Mouse (Mus musculus): ENCODE data around the gene Tmod1. TPM values are rescaled to one million over a fixed set of nuclear protein-coding genes. Genes with fewer than 3 reads are reported as not detected.

Gene Tmod1
- polyA plus RNA-seq, 1 experiment from 2014 or later, result 0.52 TPM

DNA sequence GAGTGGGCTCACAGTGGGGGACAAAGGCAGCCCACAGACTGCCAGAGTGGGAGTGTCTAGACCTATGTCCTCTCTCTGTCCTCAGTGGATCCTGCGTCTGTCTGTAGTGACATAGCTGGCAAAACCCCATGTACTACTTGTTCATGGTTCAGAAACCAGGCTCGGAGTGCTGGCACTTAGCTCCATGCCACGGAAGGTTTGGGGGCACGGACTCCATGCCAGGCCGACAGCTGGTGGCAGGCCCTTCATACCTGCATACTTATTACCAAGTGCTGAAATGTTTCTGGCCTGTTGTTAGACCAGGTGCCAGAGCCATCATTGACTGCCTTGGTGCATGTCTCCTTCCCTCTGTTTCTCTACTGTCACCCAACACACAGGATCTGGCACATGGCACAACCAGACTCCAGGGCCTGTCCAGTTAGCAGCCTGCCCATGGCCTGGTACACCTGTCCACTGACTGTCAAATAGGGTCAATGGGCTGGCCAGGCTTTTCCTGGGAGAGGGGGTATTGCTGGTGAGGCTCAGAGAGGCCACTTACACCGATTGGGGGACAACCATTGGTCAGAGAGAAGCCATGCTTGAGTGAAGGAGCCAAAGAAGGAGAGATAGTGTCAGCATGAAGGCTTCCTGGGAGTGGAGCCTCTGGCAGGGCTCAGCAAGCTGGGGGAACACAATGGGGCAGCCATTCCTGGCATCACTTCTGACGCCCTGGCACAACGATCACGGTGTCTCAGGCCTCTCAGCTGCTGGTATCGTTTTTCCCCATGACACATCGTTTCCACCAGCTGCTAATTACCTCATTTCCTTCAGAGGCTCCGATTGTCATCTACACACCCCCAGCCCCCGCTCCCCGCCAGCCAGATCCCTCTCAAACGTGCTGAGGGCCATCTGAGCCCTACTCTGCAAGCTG is 56.4 kb downstream of the Tmod1 start:
- 46% methylated on average over 15 of the region's 15 CpGs for WGBS
- 0 out of 2 replicates have a peak, but pooled peaks have one; percentile 43 for ATAC-seq

DNA sequence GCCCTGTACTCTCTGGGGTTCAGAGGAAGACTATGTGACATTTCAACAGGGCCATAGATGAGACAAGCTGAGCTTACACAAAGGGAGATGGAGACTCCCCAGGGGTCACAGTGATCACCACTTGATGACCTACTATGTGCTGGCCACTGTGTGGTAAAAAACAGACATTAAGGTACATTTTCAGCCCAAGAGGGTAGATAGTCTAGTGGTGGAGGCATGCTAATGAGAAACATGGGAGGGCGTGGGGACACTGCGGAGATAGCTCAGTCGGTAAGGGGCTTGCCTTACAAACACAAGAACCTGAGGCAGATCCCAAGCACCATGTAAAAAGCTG is 57.1 kb downstream of the Tmod1 start:
- Histone ChIP-seq H3K9me3 (ENCODE audit: control insufficient read depth, low read length) (no peaks in the 10 kb centered on the region), H3K4me1 (replicated peaks; ENCODE audit: control insufficient read depth, insufficient read depth, low read length) (0 out of 2 replicates have a peak, but pooled peaks cover 8% of the 10 kb centered on the region), H3K27ac (ENCODE audit: low read length) (no peak overlapping the region), H3K36me3 (ENCODE audit: control insufficient read depth, insufficient read depth) (no peaks in the 10 kb centered on the region), H3K4me3 (replicated peaks; ENCODE audit: low read length) (no peak overlapping the region), H3K27me3 (replicated peaks; ENCODE audit: control insufficient read depth, insufficient read depth, low read length) (no peaks in the 10 kb centered on the region), H3K9ac (replicated peaks; ENCODE audit: low read depth, low read length) (no peak overlapping the region), H3K4me2 (ENCODE audit: low read length) (no peak overlapping the region)
- ATAC-seq, result no peak
- 93% methylated on average over 3 of the region's 3 CpGs for WGBS

More for the DNA sequence above, 56.4 kb downstream of the Tmod1 start:
- no peaks in the 10 kb centered on the region for H3K36me3 ChIP-seq (ENCODE audit: control insufficient read depth, insufficient read depth)
- no peak overlapping the region for H3K9ac ChIP-seq (replicated peaks; ENCODE audit: low read depth, low read length)
- no peak overlapping the region for H3K4me2 ChIP-seq (ENCODE audit: low read length)
- H3K4me1 ChIP-seq (replicated peaks; ENCODE audit: control insufficient read depth, insufficient read depth, low read length), result 0 out of 2 replicates have a peak, but pooled peaks cover 8% of the 10 kb centered on the region
- no peaks in the 10 kb centered on the region for H3K9me3 ChIP-seq (ENCODE audit: control insufficient read depth, low read length)
- H3K27ac ChIP-seq (ENCODE audit: low read length), result no peak overlapping the region
- no peak overlapping the region for H3K4me3 ChIP-seq (replicated peaks; ENCODE audit: low read length)
- no peaks in the 10 kb centered on the region for H3K27me3 ChIP-seq (replicated peaks; ENCODE audit: control insufficient read depth, insufficient read depth, low read length)

DNA sequence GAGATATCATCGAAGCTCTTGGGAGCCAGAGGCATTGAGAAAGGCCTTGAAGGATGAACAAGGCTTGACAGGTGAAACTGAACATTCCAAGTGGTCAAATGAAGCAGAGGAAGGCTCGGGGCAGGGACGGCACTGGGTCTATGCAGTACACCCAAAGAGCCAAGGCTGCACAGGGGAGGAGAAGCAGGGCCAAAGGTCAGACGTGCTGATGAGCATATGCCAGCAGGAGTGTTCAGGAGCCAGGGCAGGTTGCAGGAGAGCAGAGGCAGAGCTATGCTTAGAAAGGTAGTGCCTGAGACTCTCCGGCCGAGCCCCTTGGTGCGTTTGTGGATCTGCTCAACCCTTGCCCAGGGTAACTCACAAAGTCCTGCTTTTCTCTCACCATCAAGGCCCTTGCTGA is 57.8 kb downstream of the Tmod1 start:
- ATAC-seq, result no peak
- no peaks in the 10 kb centered on the region for H3K36me3 ChIP-seq (ENCODE audit: control insufficient read depth, insufficient read depth)
- H3K9me3 ChIP-seq (ENCODE audit: control insufficient read depth, low read length), result no peaks in the 10 kb centered on the region
- no peak overlapping the region for H3K4me2 ChIP-seq (ENCODE audit: low read length)
- no peak overlapping the region for H3K9ac ChIP-seq (replicated peaks; ENCODE audit: low read depth, low read length)
- 91% methylated on average over 7 of the region's 7 CpGs for WGBS
- 0 out of 2 replicates have a peak, but pooled peaks cover 8% of the 10 kb centered on the region for H3K4me1 ChIP-seq (replicated peaks; ENCODE audit: control insufficient read depth, insufficient read depth, low read length)
- H3K27me3 ChIP-seq (replicated peaks; ENCODE audit: control insufficient read depth, insufficient read depth, low read length), result no peaks in the 10 kb centered on the region
- no peak overlapping the region for H3K27ac ChIP-seq (ENCODE audit: low read length)
- no peak overlapping the region for H3K4me3 ChIP-seq (replicated peaks; ENCODE audit: low read length)

DNA sequence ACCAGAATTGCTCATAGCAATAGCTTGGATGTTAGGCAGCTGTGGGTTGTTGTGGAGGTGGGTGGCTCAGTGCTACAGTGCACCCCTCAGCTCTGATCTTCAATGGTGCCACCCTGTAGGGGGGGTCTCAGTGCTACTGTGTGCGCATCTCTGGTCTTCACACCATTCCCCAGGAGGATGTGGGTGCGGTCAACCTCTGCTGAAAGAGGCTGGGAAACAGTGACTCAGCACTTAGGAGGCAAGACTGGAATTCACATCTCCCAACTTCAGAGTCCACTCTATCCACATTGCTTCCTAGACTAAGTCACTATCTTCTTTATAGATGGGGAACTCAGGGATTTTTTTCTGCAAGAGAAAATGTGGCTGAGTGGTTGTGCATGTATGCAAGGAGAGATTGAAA is 58.9 kb downstream of the Tmod1 start:
- no peak overlapping the region for H3K27ac ChIP-seq (ENCODE audit: low read length)
- no peaks in the 10 kb centered on the region for H3K27me3 ChIP-seq (replicated peaks; ENCODE audit: control insufficient read depth, insufficient read depth, low read length)
- 95% methylated on average over 2 of the region's 2 CpGs for WGBS
- H3K36me3 ChIP-seq (ENCODE audit: control insufficient read depth, insufficient read depth), result no peaks in the 10 kb centered on the region
- no peak overlapping the region for H3K4me2 ChIP-seq (ENCODE audit: low read length)
- 0 out of 2 replicates have a peak, but pooled peaks cover 8% of the 10 kb centered on the region for H3K4me1 ChIP-seq (replicated peaks; ENCODE audit: control insufficient read depth, insufficient read depth, low read length)
- H3K9me3 ChIP-seq (ENCODE audit: control insufficient read depth, low read length), result no peaks in the 10 kb centered on the region
- H3K9ac ChIP-seq (replicated peaks; ENCODE audit: low read depth, low read length), result no peak overlapping the region
- H3K4me3 ChIP-seq (replicated peaks; ENCODE audit: low read length), result no peak overlapping the region
- no peak for ATAC-seq

DNA sequence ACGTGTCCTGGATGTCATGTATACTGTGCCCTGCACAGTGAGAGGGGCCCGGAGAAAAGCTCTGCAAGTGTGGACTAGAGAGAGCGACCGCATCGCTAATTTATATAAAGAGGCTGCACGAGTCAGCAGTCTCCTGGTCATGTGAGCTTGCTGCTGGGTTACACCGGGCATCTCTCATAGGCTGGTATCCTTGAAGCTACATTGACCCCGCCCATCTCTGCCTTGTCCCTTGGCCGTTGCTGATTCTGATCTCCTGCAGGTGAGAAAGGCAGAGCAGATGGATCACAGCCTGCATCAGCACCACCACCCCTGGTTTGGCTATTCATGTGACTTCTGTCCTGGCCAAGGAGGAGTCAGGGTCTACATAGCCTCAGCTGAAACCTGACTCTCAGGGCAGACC is 60.4 kb downstream of the Tmod1 start:
- H3K4me3 ChIP-seq (replicated peaks; ENCODE audit: low read length), result no peak overlapping the region
- H3K36me3 ChIP-seq (ENCODE audit: control insufficient read depth, insufficient read depth), result no peaks in the 10 kb centered on the region
- H3K4me1 ChIP-seq (replicated peaks; ENCODE audit: control insufficient read depth, insufficient read depth, low read length), result 0 out of 2 replicates have a peak, but pooled peaks cover 8% of the 10 kb centered on the region
- ATAC-seq, result no peak
- H3K9me3 ChIP-seq (ENCODE audit: control insufficient read depth, low read length), result no peaks in the 10 kb centered on the region
- no peak overlapping the region for H3K9ac ChIP-seq (replicated peaks; ENCODE audit: low read depth, low read length)
- H3K4me2 ChIP-seq (ENCODE audit: low read length), result no peak overlapping the region
- 76% methylated on average over 9 of the region's 9 CpGs for WGBS
- H3K27me3 ChIP-seq (replicated peaks; ENCODE audit: control insufficient read depth, insufficient read depth, low read length), result no peaks in the 10 kb centered on the region
- H3K27ac ChIP-seq (ENCODE audit: low read length), result no peak overlapping the region

DNA sequence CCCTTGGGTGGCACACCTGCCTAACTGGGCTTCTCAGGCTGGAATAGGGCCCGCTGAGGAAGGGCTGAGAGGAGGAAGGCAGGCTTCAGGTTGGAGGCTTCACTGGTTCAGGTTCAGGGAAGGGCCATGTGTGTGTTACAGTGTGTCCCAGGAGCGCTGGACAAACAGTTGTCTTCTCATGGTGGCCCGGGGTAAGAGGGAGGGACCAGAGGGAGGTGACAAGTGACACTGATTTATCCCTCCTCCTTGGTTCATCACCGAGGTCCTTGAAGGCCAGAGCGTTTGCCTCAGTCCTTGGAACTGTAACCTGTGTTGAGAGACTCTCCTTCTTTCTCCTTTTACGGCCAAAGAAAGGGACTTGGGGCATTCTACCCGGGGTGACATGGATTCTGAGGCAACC is 61.8 kb downstream of the Tmod1 start:
- Histone ChIP-seq H3K4me2 (ENCODE audit: low read length) (no peak overlapping the region), H3K27me3 (replicated peaks; ENCODE audit: control insufficient read depth, insufficient read depth, low read length) (no peaks in the 10 kb centered on the region), H3K36me3 (ENCODE audit: control insufficient read depth, insufficient read depth) (no peaks in the 10 kb centered on the region), H3K4me3 (replicated peaks; ENCODE audit: low read length) (no peak overlapping the region), H3K4me1 (replicated peaks; ENCODE audit: control insufficient read depth, insufficient read depth, low read length) (0 out of 2 replicates have a peak, but pooled peaks cover 3% of the 10 kb centered on the region), H3K9me3 (ENCODE audit: control insufficient read depth, low read length) (no peaks in the 10 kb centered on the region), H3K9ac (replicated peaks; ENCODE audit: low read depth, low read length) (no peak overlapping the region), H3K27ac (ENCODE audit: low read length) (no peak overlapping the region)
- ATAC-seq, result no peak
- WGBS, result 84% methylated on average over 7 of the region's 7 CpGs

DNA sequence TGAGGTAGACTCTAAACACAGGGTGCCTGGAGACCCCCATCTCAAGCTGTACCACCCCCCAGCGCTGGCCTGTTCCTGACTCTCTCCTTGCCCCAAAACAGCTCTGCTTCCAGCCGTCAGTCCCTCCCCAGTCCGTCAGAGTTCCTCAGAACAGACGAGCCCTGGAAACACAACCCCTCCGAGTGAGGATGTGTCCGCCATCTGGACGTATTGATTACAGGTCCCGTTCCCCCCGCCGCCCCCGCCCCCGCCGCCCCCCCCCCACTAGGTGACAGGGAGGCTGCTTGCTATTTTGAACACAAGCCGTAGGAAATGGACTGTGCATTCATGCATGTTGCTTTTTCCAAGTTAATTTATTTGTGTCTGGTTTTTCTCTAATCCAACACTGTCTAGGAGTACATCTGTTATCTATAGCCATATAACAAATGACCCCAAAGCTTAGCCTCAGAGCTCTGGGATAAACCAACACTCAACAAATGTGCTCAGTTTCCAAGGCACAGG is 62.5 kb downstream of the Tmod1 start:
- ATAC-seq, result no peak
- H3K4me1 ChIP-seq (replicated peaks; ENCODE audit: control insufficient read depth, insufficient read depth, low read length), result no peaks in the 10 kb centered on the region
- 35% methylated on average over 14 of the region's 14 CpGs for WGBS
- no peak overlapping the region for H3K4me3 ChIP-seq (replicated peaks; ENCODE audit: low read length)
- H3K27ac ChIP-seq (ENCODE audit: low read length), result no peak overlapping the region
- no peaks in the 10 kb centered on the region for H3K36me3 ChIP-seq (ENCODE audit: control insufficient read depth, insufficient read depth)
- H3K9me3 ChIP-seq (ENCODE audit: control insufficient read depth, low read length), result no peaks in the 10 kb centered on the region
- H3K9ac ChIP-seq (replicated peaks; ENCODE audit: low read depth, low read length), result no peak overlapping the region
- H3K27me3 ChIP-seq (replicated peaks; ENCODE audit: control insufficient read depth, insufficient read depth, low read length), result no peaks in the 10 kb centered on the region
- no peak overlapping the region for H3K4me2 ChIP-seq (ENCODE audit: low read length)

DNA sequence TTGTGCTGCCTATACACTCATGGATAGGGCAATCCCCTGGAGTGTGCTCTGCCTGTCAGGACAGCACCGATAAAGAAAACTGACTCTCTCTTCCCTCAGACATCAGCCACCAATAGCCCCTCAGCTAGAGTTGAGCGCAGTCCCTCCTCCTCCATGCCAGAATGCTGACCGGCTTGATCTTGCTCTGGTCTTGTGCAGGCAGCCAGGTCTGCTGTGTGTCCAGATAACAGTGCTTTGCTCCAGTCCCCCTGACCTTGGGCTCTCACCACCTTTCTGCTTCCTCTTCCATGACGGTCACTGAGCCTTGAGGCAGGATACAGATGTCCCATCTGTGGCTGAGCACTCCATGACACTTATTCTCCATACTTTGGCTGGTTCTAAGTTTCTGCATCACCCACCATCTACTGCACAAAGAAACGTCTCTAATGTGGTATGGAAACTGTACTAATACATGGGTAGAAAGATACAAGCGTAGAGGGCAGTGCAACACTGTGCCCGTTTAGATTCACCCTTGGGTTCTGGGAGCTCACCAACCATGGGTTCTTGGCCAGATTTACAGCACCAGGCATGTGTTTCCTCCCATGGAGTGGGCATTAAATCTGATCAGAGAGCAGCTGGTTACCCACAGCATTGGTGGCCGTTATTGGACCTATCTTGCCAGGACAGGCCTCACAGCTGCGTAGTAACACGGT is 63.5 kb downstream of the Tmod1 start:
- no peak overlapping the region for H3K9ac ChIP-seq (replicated peaks; ENCODE audit: low read depth, low read length)
- WGBS, result 93% methylated on average over 10 of the region's 10 CpGs

DNA sequence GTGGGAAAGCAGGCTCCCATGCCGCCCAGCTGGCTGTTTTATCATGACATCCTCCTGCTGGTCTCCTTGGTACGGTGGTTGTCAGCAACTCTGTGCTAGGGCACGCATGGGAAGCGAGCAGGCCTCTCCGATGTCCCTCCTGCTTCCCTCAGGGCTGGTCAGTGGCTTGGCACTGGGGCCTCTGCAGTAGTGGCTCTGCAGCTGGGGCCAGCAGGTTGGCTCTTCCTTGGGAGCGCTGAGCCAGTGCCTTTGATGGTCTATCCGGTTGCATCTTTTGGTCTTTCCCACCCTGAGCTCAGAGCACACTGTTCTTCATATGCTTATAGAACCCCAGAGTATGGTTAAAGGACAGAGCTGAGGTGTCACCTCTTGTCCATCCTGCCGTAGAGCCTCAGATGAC is 71.3 kb downstream of the Tmod1 start:
- Histone ChIP-seq H3K9me3 (ENCODE audit: control insufficient read depth, low read length) (no peaks in the 10 kb centered on the region), H3K27me3 (replicated peaks; ENCODE audit: control insufficient read depth, insufficient read depth, low read length) (no peaks in the 10 kb centered on the region), H3K4me2 (ENCODE audit: low read length) (no peak overlapping the region), H3K9ac (replicated peaks; ENCODE audit: low read depth, low read length) (no peak overlapping the region), H3K36me3 (ENCODE audit: control insufficient read depth, insufficient read depth) (no peaks in the 10 kb centered on the region), H3K4me3 (replicated peaks; ENCODE audit: low read length) (no peak overlapping the region), H3K27ac (ENCODE audit: low read length) (no peak overlapping the region), H3K4me1 (replicated peaks; ENCODE audit: control insufficient read depth, insufficient read depth, low read length) (no peaks in the 10 kb centered on the region)
- WGBS, result 92% methylated on average over 8 of the region's 8 CpGs
- no peak for ATAC-seq

More for the DNA sequence above, 63.5 kb downstream of the Tmod1 start:
- no peak overlapping the region for H3K27ac ChIP-seq (ENCODE audit: low read length)
- H3K4me2 ChIP-seq (ENCODE audit: low read length), result no peak overlapping the region
- no peaks in the 10 kb centered on the region for H3K27me3 ChIP-seq (replicated peaks; ENCODE audit: control insufficient read depth, insufficient read depth, low read length)
- no peaks in the 10 kb centered on the region for H3K9me3 ChIP-seq (ENCODE audit: control insufficient read depth, low read length)
- H3K4me3 ChIP-seq (replicated peaks; ENCODE audit: low read length), result no peak overlapping the region
- ATAC-seq, result no peak
- no peaks in the 10 kb centered on the region for H3K36me3 ChIP-seq (ENCODE audit: control insufficient read depth, insufficient read depth)
- no peaks in the 10 kb centered on the region for H3K4me1 ChIP-seq (replicated peaks; ENCODE audit: control insufficient read depth, insufficient read depth, low read length)

Data from forebrain, embryonic 16.5 days (tissue).